Comparison of ENCODE assay signal across 8 mouse cellular contexts in genomic region chr1:74396456-74397222, GRCm38 (mm10). TPM values are rescaled to one million over a fixed set of nuclear protein-coding genes. Genes with fewer than 3 reads are reported as not detected.
DNase-seq lines count a peak whose midpoint lies in the region; ATAC-seq and TF ChIP-seq lines count a peak whose summit lies in the region.
"Not testable (repeated sequence)": the region's sequence is repeated elsewhere in the genome, so short reads cannot be mapped to it uniquely, and the experiment has no call there.

No protein-coding gene starts in this region.

- peak; percentile 19 for DNase-seq in cerebellum, adult 8-10 months
- DNase-seq in forebrain, embryonic 14.5 days (ENCODE audit: low spot score); heart, postnatal 0 days (ENCODE audit: low spot score): not testable (repeated sequence)
- peak; percentile 69 for DNase-seq in kidney, adult 2 months
- DNase-seq in liver, adult 2 months (ENCODE audit: extremely low read depth, low read depth, low spot score): peak; percentile 94

- 10% methylated on average over 11 of the region's 12 CpGs for WGBS in forebrain, embryonic 14.5 days
- 10% methylated on average over 11 of the region's 12 CpGs for WGBS in heart, postnatal 0 days
- 6% methylated on average over 12 of the region's 12 CpGs for WGBS in kidney, adult 2 months
- 4% methylated on average over 12 of the region's 12 CpGs for WGBS in liver, adult 2 months
- 10% methylated on average over 12 of the region's 12 CpGs for WGBS in neural tube, embryonic 15.5 days

- not testable (repeated sequence) for H3K9me3 ChIP-seq in forebrain, embryonic 14.5 days (replicated peaks; ENCODE audit: control insufficient read depth, low read length); heart, postnatal 0 days (replicated peaks; ENCODE audit: control insufficient read depth, low read length); megakaryocyte, embryonic 14.5 days; neural tube, embryonic 15.5 days (replicated peaks)

- peaks cover 25% of the 10 kb centered on the region for H3K79me3 ChIP-seq in C2C12 (ENCODE audit: low read depth)

- not testable (repeated sequence) for TF ChIP-seq CTCF in C2C12 (IDR thresholded peaks at IDR 0.05; ENCODE audit: control insufficient read depth, insufficient read depth, insufficient read length); heart, postnatal 0 days (IDR thresholded peaks at IDR 0.05; ENCODE audit: low read depth); kidney, adult 2 months (conservative IDR thresholded peaks at IDR 0.05; ENCODE audit: insufficient read depth, insufficient read length, low read depth, low read length); liver, adult 2 months (IDR thresholded peaks at IDR 0.05; ENCODE audit: low read depth, low read length)

- H3K4me2 ChIP-seq in forebrain, embryonic 14.5 days (ENCODE audit: low read length): peak overlapping the region; percentile 71
- peak overlapping the region; percentile 80 for H3K4me2 ChIP-seq in heart, postnatal 0 days (ENCODE audit: low read depth, low read length)
- peak overlapping the region; percentile 82 for H3K4me2 ChIP-seq in neural tube, embryonic 15.5 days

- H3K27me3 ChIP-seq in C2C12 (ENCODE audit: control insufficient read depth, insufficient read depth, insufficient read length); forebrain, embryonic 14.5 days (replicated peaks; ENCODE audit: control insufficient read depth, insufficient read depth, low read length); heart, postnatal 0 days (ENCODE audit: control insufficient read depth, insufficient read depth, low read length); kidney, adult 2 months (replicated peaks; ENCODE audit: control insufficient read depth, insufficient read depth, low read length); liver, adult 2 months (ENCODE audit: control insufficient read depth, insufficient read depth, low read length); megakaryocyte, embryonic 14.5 days (replicated peaks); neural tube, embryonic 15.5 days (replicated peaks): not testable (repeated sequence)

- H3K79me2 ChIP-seq in C2C12 (ENCODE audit: control insufficient read depth, insufficient read depth): peaks cover 37% of the 10 kb centered on the region
- peaks cover 17% of the 10 kb centered on the region; the same call in 1 of the 2 replicates for H3K79me2 ChIP-seq in liver, adult 2 months (ENCODE audit: control insufficient read depth, insufficient read depth, low read length)

- ATAC-seq in forebrain, embryonic 14.5 days; heart, postnatal 0 days (ENCODE audit: insufficient read depth, low read depth); neural tube, embryonic 15.5 days (ENCODE audit: low FRiP score): not testable (repeated sequence)

- not testable (repeated sequence) for TF ChIP-seq EP300 in heart, postnatal 0 days (IDR thresholded peaks at IDR 0.05; ENCODE audit: low read depth)

- H3K27ac ChIP-seq in forebrain, embryonic 14.5 days (ENCODE audit: low read depth, low read length): not testable (repeated sequence)
- H3K27ac ChIP-seq in heart, postnatal 0 days (ENCODE audit: low read depth): peak overlapping the region; percentile 80
- H3K27ac ChIP-seq in kidney, adult 2 months (ENCODE audit: insufficient read depth, low read depth, low read length): peak overlapping the region; percentile 92
- peak overlapping the region; percentile 77 for H3K27ac ChIP-seq in liver, adult 2 months (replicated peaks; ENCODE audit: insufficient read depth, low read depth, low read length)
- H3K27ac ChIP-seq in neural tube, embryonic 15.5 days (replicated peaks): peak overlapping the region; percentile 81; the same call in 1 of the 2 replicates

- not testable (repeated sequence) for H3K4me3 ChIP-seq in C2C12 (ENCODE audit: insufficient read depth, poor library complexity, severe bottlenecking); liver, adult 2 months (ENCODE audit: insufficient read depth, low read depth, low read length)
- peak overlapping the region; percentile 40 for H3K4me3 ChIP-seq in forebrain, embryonic 14.5 days (ENCODE audit: low read depth, low read length)
- peak overlapping the region; percentile 47 for H3K4me3 ChIP-seq in heart, postnatal 0 days (ENCODE audit: low read depth, low read length)
- peak overlapping the region; percentile 25; the same call in 1 of the 2 replicates for H3K4me3 ChIP-seq in kidney, adult 2 months (ENCODE audit: insufficient read depth, low read depth, low read length)
- peak overlapping the region; percentile 95 for H3K4me3 ChIP-seq in megakaryocyte, embryonic 14.5 days (replicated peaks)
- peak overlapping the region; percentile 45 for H3K4me3 ChIP-seq in neural tube, embryonic 15.5 days (replicated peaks)

- TF ChIP-seq POLR2A in kidney, adult 2 months (IDR thresholded peaks at IDR 0.05; ENCODE audit: low read depth, low read length); liver, adult 2 months (IDR thresholded peaks at IDR 0.05; ENCODE audit: extremely low read depth, insufficient read depth, low read length): not testable (repeated sequence)

- peaks cover 22% of the 10 kb centered on the region for H3K36me3 ChIP-seq in C2C12 (ENCODE audit: control insufficient read depth, insufficient read depth)
- H3K36me3 ChIP-seq in forebrain, embryonic 14.5 days (ENCODE audit: control insufficient read depth, insufficient read depth, low read length): peaks cover 15% of the 10 kb centered on the region
- H3K36me3 ChIP-seq in heart, postnatal 0 days (replicated peaks; ENCODE audit: control insufficient read depth, insufficient read depth, low read length): peaks cover 21% of the 10 kb centered on the region
- not testable (repeated sequence) for H3K36me3 ChIP-seq in kidney, adult 2 months (ENCODE audit: control insufficient read depth, insufficient read depth, low read length); neural tube, embryonic 15.5 days
- H3K36me3 ChIP-seq in liver, adult 2 months (ENCODE audit: control insufficient read depth, insufficient read depth, low read length): peaks cover 11% of the 10 kb centered on the region; the same call in 1 of the 2 replicates
- H3K36me3 ChIP-seq in megakaryocyte, embryonic 14.5 days (replicated peaks; ENCODE audit: low read length): peaks cover 26% of the 10 kb centered on the region

- not testable (repeated sequence) for H3ac ChIP-seq in C2C12 (ENCODE audit: control insufficient read depth, insufficient read length, low read depth)

- peak overlapping the region; percentile 63; the same call in 1 of the 2 replicates for H3K9ac ChIP-seq in forebrain, embryonic 14.5 days (ENCODE audit: low read length)
- not testable (repeated sequence) for H3K9ac ChIP-seq in heart, postnatal 0 days (replicated peaks; ENCODE audit: low read depth, low read length)
- H3K9ac ChIP-seq in liver, adult 2 months (ENCODE audit: low read depth, low read length): peak overlapping the region; percentile 23; the same call in 1 of the 2 replicates
- peak overlapping the region; percentile 44; the same call in 1 of the 2 replicates for H3K9ac ChIP-seq in neural tube, embryonic 15.5 days (replicated peaks)

- H3K4me1 ChIP-seq in forebrain, embryonic 14.5 days (ENCODE audit: control insufficient read depth, insufficient read depth, low read length); heart, postnatal 0 days (ENCODE audit: control insufficient read depth, insufficient read depth); kidney, adult 2 months (ENCODE audit: control insufficient read depth, insufficient read depth, low read length): not testable (repeated sequence)
- peaks cover 26% of the 10 kb centered on the region for H3K4me1 ChIP-seq in liver, adult 2 months (ENCODE audit: control insufficient read depth, insufficient read depth, low read length)
- peaks cover 60% of the 10 kb centered on the region for H3K4me1 ChIP-seq in megakaryocyte, embryonic 14.5 days
- H3K4me1 ChIP-seq in neural tube, embryonic 15.5 days: peaks cover 28% of the 10 kb centered on the region

RNA-seq across cellular contexts. Expression of gene Ctdsp1, which starts 5.3 kb away (rescaled TPM):
- 78.7 TPM for polyA plus RNA-seq in C2C12 (2012; fragmentation: generic; extraction: Trizol)
- polyA plus RNA-seq in forebrain, embryonic 14.5 days (2014; fragmentation: Nextera tagmentation; extraction: Ambion mirVana): 19.9 and 22.3 TPM in 2 replicates
- 82.6 and 106 TPM in 2 replicates for total RNA-seq in heart, postnatal 0 days (2014; rRNA removed; ENCODE audit: low replicate concordance)
- 38.0 and 38.4 TPM in 2 replicates for polyA plus RNA-seq in heart, postnatal 0 days (2015; fragmentation: Nextera tagmentation; extraction: Ambion mirVana)
- polyA plus RNA-seq in kidney, adult 2 months (2012; rRNA removed): 185 and 187 TPM in 2 replicates
- total RNA-seq in liver, adult 2 months (2014; rRNA removed): 27.1 and 41.9 TPM in 2 replicates
- 167 and 185 TPM in 2 replicates for polyA plus RNA-seq in liver, adult 2 months (2012; rRNA removed)
- polyA plus RNA-seq in megakaryocyte, embryonic 14.5 days (2012; ENCODE audit: insufficient read depth, low replicate concordance): 33.8 and 117 TPM in 2 replicates
- 16.8 and 30.2 TPM in 2 replicates for polyA plus RNA-seq in neural tube, embryonic 15.5 days (2015; fragmentation: Nextera tagmentation; extraction: Ambion mirVana)

RNA-seq across cellular contexts. Expression of gene Vil1, which starts 12.5 kb away (rescaled TPM):
- polyA plus RNA-seq in C2C12 (2012; fragmentation: generic; extraction: Trizol): 0.02 TPM
- 0.14 and 0.33 TPM in 2 replicates for polyA plus RNA-seq in forebrain, embryonic 14.5 days (2014; fragmentation: Nextera tagmentation; extraction: Ambion mirVana)
- total RNA-seq in heart, postnatal 0 days (2014; rRNA removed; ENCODE audit: low replicate concordance): not detected in 2 replicates
- 0.16 and 0.36 TPM in 2 replicates for polyA plus RNA-seq in heart, postnatal 0 days (2015; fragmentation: Nextera tagmentation; extraction: Ambion mirVana)
- 69.8 and 75.0 TPM in 2 replicates for polyA plus RNA-seq in kidney, adult 2 months (2012; rRNA removed)
- 0.13 and 0.18 TPM in 2 replicates for total RNA-seq in liver, adult 2 months (2014; rRNA removed)
- 0.22 and 0.26 TPM in 2 replicates for polyA plus RNA-seq in liver, adult 2 months (2012; rRNA removed)
- polyA plus RNA-seq in megakaryocyte, embryonic 14.5 days (2012; ENCODE audit: insufficient read depth, low replicate concordance): not detected in 2 replicates
- 0.33 and 5.9 TPM in 2 replicates for polyA plus RNA-seq in neural tube, embryonic 15.5 days (2015; fragmentation: Nextera tagmentation; extraction: Ambion mirVana)

RNA-seq across cellular contexts. Expression of gene Slc11a1, which starts 21.6 kb away (rescaled TPM):
- 2.2 TPM for polyA plus RNA-seq in C2C12 (2012; fragmentation: generic; extraction: Trizol)
- 1.9 and 2.4 TPM in 2 replicates for polyA plus RNA-seq in forebrain, embryonic 14.5 days (2014; fragmentation: Nextera tagmentation; extraction: Ambion mirVana)
- 2.0 and 2.5 TPM in 2 replicates for total RNA-seq in heart, postnatal 0 days (2014; rRNA removed; ENCODE audit: low replicate concordance)
- polyA plus RNA-seq in heart, postnatal 0 days (2015; fragmentation: Nextera tagmentation; extraction: Ambion mirVana): 1.6 and 1.8 TPM in 2 replicates
- 13.4 and 15.3 TPM in 2 replicates for polyA plus RNA-seq in kidney, adult 2 months (2012; rRNA removed)
- total RNA-seq in liver, adult 2 months (2014; rRNA removed): 17.5 and 23.4 TPM in 2 replicates
- 10.8 and 21.4 TPM in 2 replicates for polyA plus RNA-seq in liver, adult 2 months (2012; rRNA removed)
- polyA plus RNA-seq in megakaryocyte, embryonic 14.5 days (2012; ENCODE audit: insufficient read depth, low replicate concordance): 6.3 and 57.9 TPM in 2 replicates
- polyA plus RNA-seq in neural tube, embryonic 15.5 days (2015; fragmentation: Nextera tagmentation; extraction: Ambion mirVana): 2.3 and 3.5 TPM in 2 replicates

RNA-seq across cellular contexts. Expression of gene Catip, which starts 34.7 kb away (rescaled TPM):
- not detected for polyA plus RNA-seq in C2C12 (2012; fragmentation: generic; extraction: Trizol)
- 0.50 and 0.93 TPM in 2 replicates for polyA plus RNA-seq in forebrain, embryonic 14.5 days (2014; fragmentation: Nextera tagmentation; extraction: Ambion mirVana)
- total RNA-seq in heart, postnatal 0 days (2014; rRNA removed; ENCODE audit: low replicate concordance): 0.12 TPM in 1 of 2 replicates, not detected in the other
- polyA plus RNA-seq in heart, postnatal 0 days (2015; fragmentation: Nextera tagmentation; extraction: Ambion mirVana): 0.51 and 0.61 TPM in 2 replicates
- 0.33 and 0.43 TPM in 2 replicates for polyA plus RNA-seq in kidney, adult 2 months (2012; rRNA removed)
- total RNA-seq in liver, adult 2 months (2014; rRNA removed): 0.09 TPM in 1 of 2 replicates, not detected in the other
- 0.09 TPM in 1 of 2 replicates, not detected in the other for polyA plus RNA-seq in liver, adult 2 months (2012; rRNA removed)
- 0.59 TPM in 1 of 2 replicates, not detected in the other for polyA plus RNA-seq in megakaryocyte, embryonic 14.5 days (2012; ENCODE audit: insufficient read depth, low replicate concordance)
- 1.1 and 1.4 TPM in 2 replicates for polyA plus RNA-seq in neural tube, embryonic 15.5 days (2015; fragmentation: Nextera tagmentation; extraction: Ambion mirVana)

Comparison
In these comparisons a context has a peak if more than half of its experiments do, and no peak if none do; other contexts are left out.
1. RNA of gene Vil1, which starts 12.5 kb away (polyA plus RNA-seq): 69.8 to 75.0 TPM in kidney, adult 2 months; 0.16 to 0.36 TPM in heart, postnatal 0 days, 0.33 to 5.9 TPM in neural tube, embryonic 15.5 days, 0.22 to 0.26 TPM in liver, adult 2 months, 0.14 to 0.33 TPM in forebrain, embryonic 14.5 days, 0.02 TPM in C2C12 (single experiment) and not detected in megakaryocyte, embryonic 14.5 days; every median in the first group is over 10 times any median in the second.
2. Peak in every context shown above with its lines, with median percentiles within 50 percentile points of each other: H3K4me2 ChIP-seq.